Mouse (Mus musculus) liver, embryonic 11.5 days (tissue): Measurements from ENCODE around the gene Efna5. TPM values are rescaled to one million over a fixed set of nuclear protein-coding genes. Genes with fewer than 3 reads are reported as not detected.

ENCODE experiments used
- ATAC-seq: fragments of 200-750 bp; cut with Nextera tagmentation; replicated peaks from 2 replicates; pipeline ENCODE4 v1.8.0; 2017; ENCODE audit warnings: moderate number of reproducible peaks, mild to moderate bottlenecking, moderate TSS enrichment, moderate library complexity; ENCODE audit not compliant: low FRiP score
- DNase-seq: peaks from one replicate; pipeline ENCODE4 v3.0.0-alpha.2; 2017; ENCODE audit warnings: low spot score
- H3K27ac ChIP-seq: fragments of 300-500 bp; sonication (generic); 2 replicates; pipeline ENCODE4 v1.5.1; 2014; ENCODE audit warnings: mild to moderate bottlenecking, low read depth, low read length, control low read depth
- H3K27me3 ChIP-seq: fragments of 300-500 bp; sonication (generic); replicated peaks from 2 replicates; pipeline ENCODE4 v1.6.1; 2014; ENCODE audit warnings: low read length, mixed read lengths; ENCODE audit not compliant: control insufficient read depth, insufficient read depth
- H3K36me3 ChIP-seq: fragments of 300-500 bp; sonication (generic); 2 replicates; pipeline ENCODE4 v1.6.1; 2014; ENCODE audit warnings: mild to moderate bottlenecking, low read length, moderate library complexity, mixed read lengths; ENCODE audit not compliant: control insufficient read depth, insufficient read depth
- H3K4me1 ChIP-seq: fragments of 300-500 bp; sonication (generic); replicated peaks from 2 replicates; pipeline ENCODE4 v1.6.1; 2014; ENCODE audit warnings: low read length, mixed read lengths; ENCODE audit not compliant: control insufficient read depth, insufficient read depth
- H3K4me2 ChIP-seq: fragments of 300-500 bp; sonication (generic); 2 replicates; pipeline ENCODE4 v1.6.1; 2014; ENCODE audit warnings: mild to moderate bottlenecking, control low read depth, moderate library complexity
- H3K4me3 ChIP-seq: fragments of 300-500 bp; sonication (generic); 2 replicates; pipeline ENCODE4 v1.5.1; 2014; ENCODE audit warnings: low read depth, low read length, control low read depth
- H3K9ac ChIP-seq: fragments of 300-500 bp; sonication (generic); 2 replicates; pipeline ENCODE4 v1.6.1; 2014; ENCODE audit warnings: low read depth, low read length, control low read depth
- H3K9me3 ChIP-seq: fragments of 300-500 bp; sonication (generic); 2 replicates; pipeline ENCODE4 v1.6.1; 2016; ENCODE audit warnings: low read length, inconsistent platforms, mixed read lengths; ENCODE audit not compliant: control insufficient read depth
- WGBS: fragments of 180-500 bp; shearing (Covaris S2); extraction: QIAGEN DNeasy Blood & Tissue Kit; methylation state at CpG from one replicate; pipeline ENCODE4 v1.1.7; 2014; 5-methylcytosine and 5-hydroxymethylcytosine counted together
- polyA plus RNA-seq: library from polyadenylated mRNA; unstranded; fragments of >200 nt; fragmentation: Nextera tagmentation; extraction: Ambion mirVana; gene quantifications from 2 replicates; pipeline ENCODE4 v1.2.1, GENCODE M21; 2014

Efna5 gene
- polyA plus RNA-seq, 1 experiment from 2014 or later: 11.8 TPM

GRCm38 (mm10) chr17:62863004-62863403 is 18.1 kb downstream of the Efna5 start:
- H3K27me3 ChIP-seq: no peaks in the 10 kb centered on the region
- no peaks in the 10 kb centered on the region for H3K36me3 ChIP-seq
- no peak overlapping the region for H3K9ac ChIP-seq
- DNase-seq (no peak), ATAC-seq (no peak)
- H3K27ac ChIP-seq: no peak overlapping the region
- H3K4me2 ChIP-seq: no peak overlapping the region
- no peaks in the 10 kb centered on the region for H3K4me1 ChIP-seq
- H3K9me3 ChIP-seq: no peaks in the 10 kb centered on the region
- H3K4me3 ChIP-seq: no peak overlapping the region
- 68% methylated on average over 3 of the region's 3 CpGs for WGBS

- Histone ChIP-seq H3K36me3 (no peaks in the 10 kb centered on the region), H3K27ac (no peak overlapping the region), H3K4me3 (no peak overlapping the region), H3K9me3 (no peaks in the 10 kb centered on the region), H3K4me1 (no peaks in the 10 kb centered on the region), H3K4me2 (no peak overlapping the region), H3K27me3 (no peaks in the 10 kb centered on the region), H3K9ac (no peak overlapping the region)
- ATAC-seq: no peak
- no peak for DNase-seq
- 51% methylated on average over 12 of the region's 12 CpGs for WGBS
Observed at GRCm38 (mm10) chr17:62862298-62862999, 18.7 kb downstream of the Efna5 start.

- Histone ChIP-seq H3K27me3 (no peaks in the 10 kb centered on the region), H3K27ac (no peak overlapping the region), H3K4me1 (no peaks in the 10 kb centered on the region; the same call in 1 of the 2 replicates), H3K4me2 (no peak overlapping the region), H3K9me3 (no peaks in the 10 kb centered on the region), H3K4me3 (no peak overlapping the region), H3K9ac (no peak overlapping the region), H3K36me3 (no peaks in the 10 kb centered on the region)
- DNase-seq: no peak
- no peak for ATAC-seq
- 47% methylated on average over 8 of the region's 8 CpGs for whole genome bisulfite sequencing
Observed at GRCm38 (mm10) chr17:62857275-62857674, 23.8 kb downstream of the Efna5 start.

- no peaks in the 10 kb centered on the region for H3K9me3 ChIP-seq
- no peaks in the 10 kb centered on the region; the same call in 1 of the 2 replicates for H3K4me1 ChIP-seq
- no peak overlapping the region for H3K27ac ChIP-seq
- H3K4me2 ChIP-seq: no peak overlapping the region; the same call in 1 of the 2 replicates
- H3K27me3 ChIP-seq: no peaks in the 10 kb centered on the region
- H3K4me3 ChIP-seq: no peak overlapping the region
- no peak overlapping the region for H3K9ac ChIP-seq
- WGBS: 41% methylated on average over 6 of the region's 6 CpGs
- DNase-seq (no peak), ATAC-seq (no peak)
- H3K36me3 ChIP-seq: no peaks in the 10 kb centered on the region
Observed at GRCm38 (mm10) chr17:62853741-62854140, 27.4 kb downstream of the Efna5 start.

- ATAC-seq (no peak), DNase-seq (no peak)
- H3K4me2 ChIP-seq: no peak overlapping the region; the same call in 1 of the 2 replicates
- H3K9me3 ChIP-seq: no peaks in the 10 kb centered on the region
- 11% methylated on average over 3 of the region's 3 CpGs for WGBS
- H3K27ac ChIP-seq: no peak overlapping the region
- no peaks in the 10 kb centered on the region for H3K27me3 ChIP-seq
- no peaks in the 10 kb centered on the region for H3K36me3 ChIP-seq
- no peak overlapping the region for H3K9ac ChIP-seq
- H3K4me1 ChIP-seq: no peaks in the 10 kb centered on the region; the same call in 1 of the 2 replicates
- H3K4me3 ChIP-seq: no peak overlapping the region
Observed at GRCm38 (mm10) chr17:62852822-62853608, 28.1 kb downstream of the Efna5 start.

- no peak overlapping the region for H3K9ac ChIP-seq
- ATAC-seq (no peak), DNase-seq (no peak)
- H3K4me2 ChIP-seq: no peak overlapping the region
- 27% methylated on average over 7 of the region's 7 CpGs for WGBS
- H3K27ac ChIP-seq: no peak overlapping the region
- no peaks in the 10 kb centered on the region for H3K9me3 ChIP-seq
- H3K4me1 ChIP-seq: no peaks in the 10 kb centered on the region; the same call in 1 of the 2 replicates
- no peaks in the 10 kb centered on the region for H3K27me3 ChIP-seq
- H3K4me3 ChIP-seq: no peak overlapping the region
- no peaks in the 10 kb centered on the region for H3K36me3 ChIP-seq
Observed at GRCm38 (mm10) chr17:62851268-62851667, 29.8 kb downstream of the Efna5 start.

GRCm38 (mm10) chr17:62850603-62851002 is 30.5 kb downstream of the Efna5 start:
- H3K4me3 ChIP-seq: no peak overlapping the region
- H3K27me3 ChIP-seq: no peaks in the 10 kb centered on the region
- 59% methylated on average over 3 of the region's 3 CpGs for WGBS
- ATAC-seq (no peak), DNase-seq (no peak)
- no peak overlapping the region for H3K9ac ChIP-seq
- no peak overlapping the region for H3K27ac ChIP-seq
- H3K9me3 ChIP-seq: no peaks in the 10 kb centered on the region
- no peaks in the 10 kb centered on the region; the same call in 1 of the 2 replicates for H3K4me1 ChIP-seq
- H3K4me2 ChIP-seq: no peak overlapping the region
- H3K36me3 ChIP-seq: no peaks in the 10 kb centered on the region

GRCm38 (mm10) chr17:62849676-62850075 is 31.4 kb downstream of the Efna5 start:
- 78% methylated on average over 6 of the region's 6 CpGs for WGBS
- Histone ChIP-seq H3K4me1 (no peaks in the 10 kb centered on the region; the same call in 1 of the 2 replicates), H3K9ac (no peak overlapping the region), H3K4me2 (no peak overlapping the region), H3K36me3 (no peaks in the 10 kb centered on the region), H3K4me3 (no peak overlapping the region), H3K27ac (no peak overlapping the region), H3K9me3 (no peaks in the 10 kb centered on the region), H3K27me3 (no peaks in the 10 kb centered on the region)
- no peak for DNase-seq
- ATAC-seq: no peak
